Mouse (Mus musculus) myocyte (in vitro differentiated cells): ENCODE results near the gene Rars. TPM values are rescaled to one million over a fixed set of nuclear protein-coding genes. Genes with fewer than 3 reads are reported as not detected.

Experiments used
- H3K27me3 ChIP-seq: one replicate; pipeline ENCODE4 v1.6.1; 2011; ENCODE audit not compliant: control insufficient read depth, insufficient read depth, insufficient read length
- H3K36me3 ChIP-seq: one replicate; pipeline ENCODE4 v1.6.1; 2011; ENCODE audit not compliant: control insufficient read depth, insufficient read depth
- H3K4me2 ChIP-seq: one replicate; pipeline ENCODE4 v1.6.1; 2011; ENCODE audit warnings: low read depth, control low read depth
- H3K4me3 ChIP-seq: one replicate; pipeline ENCODE4 v1.5.1; 2011; ENCODE audit warnings: mild to moderate bottlenecking, control low read depth, moderate library complexity
- H3K79me2 ChIP-seq: one replicate; pipeline ENCODE4 v1.6.1; 2011; ENCODE audit not compliant: control insufficient read depth, insufficient read depth
- H3ac ChIP-seq: one replicate; pipeline ENCODE4 v1.6.1; 2011; ENCODE audit not compliant: control insufficient read depth, insufficient read length
- CEBPB ChIP-seq: IDR thresholded peaks from 2 replicates; pipeline ENCODE4 v1.6.1; 2011; ENCODE audit warnings: mild to moderate bottlenecking, moderate library complexity; ENCODE audit not compliant: poor library complexity, insufficient read depth, severe bottlenecking
- E2F4 ChIP-seq: IDR thresholded peaks from one replicate; pipeline ENCODE4 v1.6.1; 2011; ENCODE audit warnings: mild to moderate bottlenecking, control low read depth, moderate library complexity; ENCODE audit not compliant: insufficient read depth
- MAX ChIP-seq: IDR thresholded peaks from one replicate; pipeline ENCODE4 v1.6.1; 2011; ENCODE audit warnings: low read depth, mild to moderate bottlenecking, control low read depth
- MYOD1 ChIP-seq, 3 experiments: IDR thresholded peaks; one replicate each; pipeline ENCODE4 v1.6.1; 2011; ENCODE audit warnings: control low read depth in 2 of 3, low read depth in 2 of 3, mild to moderate bottlenecking in 2 of 3, moderate library complexity in 1 of 3; ENCODE audit not compliant: insufficient read length in 2 of 3, control insufficient read depth in 1 of 3
- MYOG ChIP-seq, 3 experiments: IDR thresholded peaks; one replicate each; pipeline ENCODE4 v1.6.1; 2011; ENCODE audit warnings: control low read depth in 2 of 3, low read depth in 2 of 3, mild to moderate bottlenecking in 2 of 3; ENCODE audit not compliant: insufficient read length in 2 of 3, control insufficient read depth in 1 of 3, insufficient read depth in 1 of 3
- POLR2A ChIP-seq: IDR thresholded peaks from one replicate; pipeline ENCODE4 v1.6.1; 2011; ENCODE audit warnings: low read depth, mild to moderate bottlenecking, control low read depth, moderate library complexity; ENCODE audit not compliant: insufficient read length
- POLR2AphosphoS2 ChIP-seq: IDR thresholded peaks from one replicate; pipeline ENCODE4 v1.6.1; 2011; ENCODE audit warnings: low read depth, control low read depth; ENCODE audit not compliant: insufficient read length
- REST ChIP-seq: IDR thresholded peaks from one replicate; pipeline ENCODE4 v1.6.1; 2011; ENCODE audit warnings: mild to moderate bottlenecking, control low read depth, moderate library complexity; ENCODE audit not compliant: insufficient read depth, insufficient read length
- SRF ChIP-seq: IDR thresholded peaks from one replicate; pipeline ENCODE4 v1.6.1; 2011; ENCODE audit warnings: low read depth; ENCODE audit not compliant: control insufficient read depth, insufficient read length
- TCF12 ChIP-seq: IDR thresholded peaks from one replicate; pipeline ENCODE4 v1.6.1; 2011; ENCODE audit warnings: mild to moderate bottlenecking, control low read depth; ENCODE audit not compliant: poor library complexity, insufficient read depth, severe bottlenecking
- TCF3 ChIP-seq: IDR thresholded peaks from one replicate; pipeline ENCODE4 v1.6.1; 2011; ENCODE audit warnings: low read depth, control low read depth; ENCODE audit not compliant: insufficient read length
- USF1 ChIP-seq: IDR thresholded peaks from one replicate; pipeline ENCODE4 v1.6.1; 2011; ENCODE audit warnings: low read depth, mild to moderate bottlenecking, control low read depth, moderate library complexity
- polyA plus RNA-seq: library from polyadenylated mRNA; unstranded; fragments of >200 nt; fragmentation: generic; extraction: Trizol; gene quantifications from one replicate; pipeline ENCODE4 v1.2.1, GENCODE M21; 2012; ENCODE audit warnings: missing spikeins

Rars gene
- polyA plus RNA-seq = 112 TPM

DNA sequence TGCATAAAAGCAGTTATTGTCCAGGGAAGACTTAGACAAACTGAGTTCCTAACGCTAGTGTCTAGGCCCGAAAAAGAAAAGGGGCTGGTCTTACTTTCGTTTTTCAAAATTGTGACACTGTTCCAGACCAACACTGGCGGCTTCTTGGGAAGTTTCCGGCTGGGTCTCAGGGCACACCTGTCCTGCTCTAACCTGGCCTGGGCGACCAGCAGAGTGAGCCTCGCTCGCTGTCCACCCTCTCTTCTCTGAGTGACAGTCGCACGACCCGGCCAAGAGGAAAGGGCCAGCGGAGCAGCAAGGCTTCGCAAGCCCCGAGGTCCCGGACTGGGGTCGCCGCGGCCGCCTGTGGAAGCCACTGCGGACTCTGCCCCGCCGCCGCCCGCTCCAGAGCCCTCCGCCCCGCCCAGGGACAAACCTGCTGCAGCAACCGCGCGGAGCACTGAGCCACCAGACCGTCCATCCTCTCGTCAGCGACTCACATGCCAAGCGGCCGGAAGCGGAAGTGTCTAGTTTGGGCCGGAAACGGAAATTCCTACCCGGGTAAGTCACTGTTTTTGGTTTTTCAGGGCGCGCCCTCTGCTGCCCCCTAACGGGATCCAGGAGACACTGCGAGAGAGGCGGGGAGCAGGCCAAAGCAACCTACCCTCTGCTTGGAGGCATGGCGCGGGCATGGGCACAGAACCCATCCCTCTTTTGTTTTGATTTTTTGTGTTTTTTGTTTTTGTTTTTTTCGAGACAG is at the start of gene Rars:
Rars (minus strand) TSS at position 485 of the 739 bp plus-strand sequence.
- H3K36me3 ChIP-seq = peaks cover 29% of the 10 kb centered on the region
- TF ChIP-seq REST (no peak), SRF (peak; percentile 34), USF1 (no peak), POLR2AphosphoS2 (peak; percentile 92), MAX (peak; percentile 4), TCF3 (no peak), MYOG (IDR thresholded peaks at IDR 0.05; ENCODE audit: control insufficient read depth in 1 of 3, insufficient read depth in 1 of 3, insufficient read length in 2 of 3, low read depth in 2 of 3) (peak in 1 of 3 experiments; percentile 0), CEBPB (no peak), E2F4 (no peak), POLR2A (peak; percentile 90)
- peak within 1 kb of the TSS; percentile 96 for H3K4me2 ChIP-seq

DNA sequence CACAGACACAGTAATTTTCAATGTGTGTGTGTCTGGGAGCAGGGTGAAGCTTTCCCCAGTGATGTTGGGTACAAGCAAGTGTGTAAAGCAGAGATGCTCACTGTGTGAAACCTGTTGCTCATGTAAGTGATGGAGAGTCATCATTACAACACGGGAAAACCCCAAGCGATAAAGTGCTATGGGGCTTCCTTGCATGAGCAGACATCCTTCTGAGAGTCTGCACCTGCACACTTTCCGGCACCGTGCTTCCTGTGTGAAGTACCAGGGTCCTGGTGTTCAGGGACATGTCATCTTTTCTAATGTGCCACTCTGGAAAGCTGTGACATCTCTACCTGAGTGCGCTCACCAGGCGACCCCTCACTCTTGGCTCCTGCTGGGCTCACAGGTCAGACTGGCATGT is 48.5 kb upstream of the Rars start:
- Histone ChIP-seq H3K36me3 (no peaks in the 10 kb centered on the region), H3K4me3 (no peak overlapping the region)
- TF ChIP-seq USF1 (no peak), REST (no peak)

More for the DNA sequence above, at the start of gene Rars:
- peak within 1 kb of the TSS; percentile 90 for H3K4me3 ChIP-seq
- peaks cover 48% of the 10 kb centered on the region for H3K79me2 ChIP-seq
- H3ac ChIP-seq = peak within 1 kb of the TSS; percentile 48
- H3K27me3 ChIP-seq = no peaks in the 10 kb centered on the region

DNA sequence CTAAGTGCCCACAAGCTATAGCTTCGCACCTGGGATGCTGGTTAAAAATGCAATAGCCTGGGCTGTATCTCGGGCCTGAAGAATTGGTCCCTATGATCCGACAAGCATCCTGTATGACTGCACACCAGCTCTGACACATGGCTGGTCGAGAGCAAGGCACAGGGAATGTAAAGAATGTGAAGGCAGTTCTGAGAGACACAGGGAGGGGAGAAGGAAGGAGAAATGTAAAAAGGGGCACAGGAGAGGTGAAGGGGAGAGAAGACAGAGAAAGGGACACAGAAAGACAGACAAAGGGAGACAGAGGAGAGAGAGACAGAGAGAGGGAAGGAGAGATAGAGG is 44.2 kb upstream of the Rars start:
- Histone ChIP-seq H3K27me3 (no peaks in the 10 kb centered on the region), H3K36me3 (no peaks in the 10 kb centered on the region), H3ac (no peak overlapping the region), H3K4me3 (no peak overlapping the region), H3K4me2 (peak overlapping the region; percentile 60), H3K79me2 (no peaks in the 10 kb centered on the region)
- TF ChIP-seq POLR2A = no peak
- TF ChIP-seq TCF12 = no peak
- no peak for TF ChIP-seq USF1
- no peak for TF ChIP-seq TCF3
- TF ChIP-seq MAX = no peak
- TF ChIP-seq POLR2AphosphoS2 = no peak

More for the DNA sequence above, 48.5 kb upstream of the Rars start:
- no peaks in the 10 kb centered on the region for H3K27me3 ChIP-seq
- no peak overlapping the region for H3K4me2 ChIP-seq
- no peaks in the 10 kb centered on the region for H3K79me2 ChIP-seq
- H3ac ChIP-seq = no peak overlapping the region

DNA sequence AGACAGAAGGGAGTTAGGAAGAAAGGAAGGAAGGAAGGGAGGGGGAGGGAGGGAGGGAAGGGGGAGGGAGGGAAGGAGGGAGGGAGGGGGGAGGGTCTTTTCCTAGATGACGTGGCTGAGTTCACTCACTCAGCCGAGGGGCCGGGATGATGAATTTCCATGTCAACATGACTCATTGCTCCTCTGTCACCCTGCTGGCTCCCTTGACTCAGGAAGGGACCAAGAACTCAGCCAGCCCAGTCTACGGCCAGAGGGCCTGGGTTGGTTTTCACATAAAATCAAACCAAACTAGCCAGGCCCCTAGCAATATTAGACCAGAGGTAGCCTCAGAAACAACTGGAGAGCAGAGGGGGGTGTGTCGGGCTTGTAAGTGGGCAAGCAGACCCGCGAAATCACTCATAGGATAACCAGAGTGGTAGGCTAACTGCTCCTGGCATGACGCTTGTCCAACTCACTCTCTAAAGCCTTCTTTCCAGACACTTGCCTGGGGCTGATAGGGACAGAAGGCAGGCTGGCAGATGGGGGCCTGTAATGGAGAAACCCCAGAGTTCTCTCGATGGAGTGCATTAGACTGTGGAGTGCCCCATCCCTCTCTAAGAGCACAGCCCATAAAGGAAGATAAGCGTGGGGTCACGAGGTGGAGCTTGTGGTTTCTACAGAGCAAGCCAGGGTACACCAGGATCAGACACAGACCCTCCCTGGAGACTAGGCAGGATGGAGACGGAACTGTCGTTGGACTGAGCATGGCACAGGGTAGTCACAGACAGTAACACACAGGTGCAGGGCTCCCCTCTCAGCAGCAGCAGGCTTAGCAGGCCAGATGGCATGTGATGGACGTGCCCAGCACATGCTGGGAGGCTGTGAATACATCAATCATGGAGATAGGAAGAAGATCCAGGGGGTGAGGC is 43.6 kb upstream of the Rars start:
- no peak overlapping the region for H3ac ChIP-seq
- H3K27me3 ChIP-seq = no peaks in the 10 kb centered on the region
- H3K79me2 ChIP-seq = no peaks in the 10 kb centered on the region
- H3K4me3 ChIP-seq = no peak overlapping the region
- H3K4me2 ChIP-seq = peak overlapping the region; percentile 60
- TF ChIP-seq E2F4 = no peak
- no peak for TF ChIP-seq REST
- TF ChIP-seq TCF3 = no peak
- no peak for TF ChIP-seq TCF12
- TF ChIP-seq POLR2AphosphoS2 = no peak
- TF ChIP-seq POLR2A = no peak
- TF ChIP-seq USF1 = no peak
- no peak for TF ChIP-seq SRF
- no peak for TF ChIP-seq CEBPB
- TF ChIP-seq MAX = no peak
- no peak for TF ChIP-seq MYOG (IDR thresholded peaks at IDR 0.05; ENCODE audit: control insufficient read depth in 1 of 3, insufficient read depth in 1 of 3, insufficient read length in 2 of 3, low read depth in 2 of 3)
- no peaks in the 10 kb centered on the region for H3K36me3 ChIP-seq

DNA sequence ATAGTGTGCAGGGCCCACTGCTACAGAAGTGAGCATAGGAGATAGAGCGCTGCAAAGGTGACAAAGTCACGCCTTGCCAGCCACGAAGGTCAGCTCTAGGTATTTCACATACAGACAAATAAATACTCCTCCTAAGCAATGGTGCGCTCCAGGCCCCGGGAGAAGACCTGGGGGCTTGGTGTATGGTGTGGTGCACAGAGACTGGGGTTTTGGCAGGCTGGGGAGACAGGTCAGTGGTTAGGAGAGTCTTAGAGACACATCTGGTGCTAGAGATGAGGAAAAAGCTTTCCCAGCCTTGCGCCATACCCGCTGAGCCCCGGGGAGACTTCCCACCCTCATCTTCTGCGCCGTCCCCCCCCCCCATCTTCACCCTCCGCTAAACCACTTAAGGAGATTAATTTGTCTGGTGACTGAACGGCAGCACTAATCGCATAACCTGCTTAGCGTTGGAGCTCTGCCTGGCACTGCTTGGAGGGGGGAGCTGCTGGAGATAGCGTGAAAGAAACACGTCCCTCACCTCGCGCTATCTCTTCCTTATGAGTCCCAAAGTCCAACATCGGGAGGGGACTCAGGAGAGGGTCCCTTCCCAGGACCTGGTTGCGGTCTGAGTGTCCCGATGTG is 39.4 kb upstream of the Rars start:
- TF ChIP-seq CEBPB (no peak), MYOD1 (IDR thresholded peaks at IDR 0.05; ENCODE audit: control insufficient read depth in 1 of 3, insufficient read length in 2 of 3, low read depth in 2 of 3) (no peak), POLR2AphosphoS2 (no peak), USF1 (no peak), TCF12 (no peak), MYOG (IDR thresholded peaks at IDR 0.05; ENCODE audit: control insufficient read depth in 1 of 3, insufficient read depth in 1 of 3, insufficient read length in 2 of 3, low read depth in 2 of 3) (no peak), E2F4 (no peak), REST (no peak), TCF3 (no peak), SRF (no peak), MAX (no peak)
- Histone ChIP-seq H3K36me3 (no peaks in the 10 kb centered on the region), H3K4me2 (no peak overlapping the region), H3K79me2 (no peaks in the 10 kb centered on the region), H3K4me3 (no peak overlapping the region), H3ac (no peak overlapping the region), H3K27me3 (no peaks in the 10 kb centered on the region)
